Mouse (Mus musculus) neural tube, embryonic 13.5 days (tissue): ENCODE measurements at regions not wholly inside any gene's neighbourhood (a gene's known extent, or its start where the extent isn't known, plus 50 kb on each side); places are given as distances from the start of the nearest gene placed in this dataset.

ENCODE experiments used
- ATAC-seq: fragments of 200-750 bp; cut with Nextera tagmentation; 2 replicates; pipeline ENCODE4 v1.8.0; 2017; ENCODE audit warnings: low read depth, mild to moderate bottlenecking, moderate TSS enrichment, moderate library complexity
- H3K27ac ChIP-seq: fragments of 300-500 bp; sonication (generic); replicated peaks from 2 replicates; pipeline ENCODE4 v1.5.1; 2015; ENCODE audit warnings: moderate library complexity, mild to moderate bottlenecking, inconsistent platforms
- H3K27me3 ChIP-seq: fragments of 300-500 bp; sonication (generic); 2 replicates; pipeline ENCODE4 v1.6.1; 2015; ENCODE audit warnings: mild to moderate bottlenecking, inconsistent platforms
- H3K36me3 ChIP-seq: fragments of 300-500 bp; sonication (generic); 2 replicates; pipeline ENCODE4 v1.6.1; 2015; ENCODE audit warnings: mild to moderate bottlenecking, inconsistent platforms
- H3K4me1 ChIP-seq: fragments of 300-500 bp; sonication (generic); replicated peaks from 2 replicates; pipeline ENCODE4 v1.6.1; 2015; ENCODE audit warnings: inconsistent platforms
- H3K4me2 ChIP-seq: fragments of 300-500 bp; sonication (generic); 2 replicates; pipeline ENCODE4 v1.6.1; 2015; ENCODE audit warnings: inconsistent platforms, mild to moderate bottlenecking, moderate library complexity
- H3K4me3 ChIP-seq: fragments of 300-500 bp; sonication (generic); 2 replicates; pipeline ENCODE4 v1.5.1; 2015; ENCODE audit warnings: mild to moderate bottlenecking, inconsistent platforms
- H3K9ac ChIP-seq: fragments of 300-500 bp; sonication (generic); 2 replicates; pipeline ENCODE4 v1.6.1; 2015; ENCODE audit warnings: moderate library complexity, mild to moderate bottlenecking, inconsistent platforms
- H3K9me3 ChIP-seq: fragments of 300-500 bp; sonication (generic); 2 replicates; pipeline ENCODE4 v1.6.1; 2016; ENCODE audit warnings: inconsistent platforms
- WGBS: fragments of 180-500 bp; shearing (Covaris S2); methylation state at CpG from one replicate; pipeline ENCODE4 v1.1.7; 2015; 5-methylcytosine and 5-hydroxymethylcytosine counted together

DNA sequence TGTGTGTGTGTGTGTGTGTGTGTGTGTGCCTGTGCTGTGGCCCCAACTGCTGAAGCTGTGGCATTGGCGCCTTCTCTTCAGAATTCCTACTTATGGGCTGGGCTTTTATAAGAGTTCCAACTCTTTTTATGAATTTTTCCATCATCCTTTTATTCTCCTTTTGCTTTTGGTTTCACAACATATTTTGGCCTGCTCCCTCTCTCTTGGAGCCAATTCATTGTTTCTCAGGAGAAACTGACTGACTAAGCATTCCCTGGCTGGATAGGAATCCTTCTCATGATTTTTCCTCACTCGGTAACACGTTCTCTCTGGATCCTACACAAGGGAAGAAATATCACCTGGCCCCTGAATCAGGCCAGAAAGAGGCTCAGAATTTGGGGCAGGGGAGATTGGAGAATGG is 551.1 kb upstream of the Tnp1 start:
- no peak for ATAC-seq

GRCm38 (mm10) chr1:73560594-73560993 is 544.9 kb upstream of the Tnp1 start:
- 93% methylated on average over 1 of the region's 1 CpGs for WGBS
- no peaks in the 10 kb centered on the region for H3K36me3 ChIP-seq
- no peaks in the 10 kb centered on the region for H3K27me3 ChIP-seq
- H3K4me3 ChIP-seq, result no peak overlapping the region
- 0 out of 2 replicates have a peak, but pooled peaks cover 7% of the 10 kb centered on the region for H3K9me3 ChIP-seq
- no peak overlapping the region for H3K9ac ChIP-seq
- H3K27ac ChIP-seq, result no peak overlapping the region
- ATAC-seq, result no peak
- H3K4me1 ChIP-seq, result no peaks in the 10 kb centered on the region
- no peak overlapping the region for H3K4me2 ChIP-seq

More for the DNA sequence above, 551.1 kb upstream of the Tnp1 start:
- H3K9me3 ChIP-seq, result 0 out of 2 replicates have a peak, but pooled peaks cover 7% of the 10 kb centered on the region
- H3K9ac ChIP-seq, result no peak overlapping the region
- H3K36me3 ChIP-seq, result no peaks in the 10 kb centered on the region
- no peak overlapping the region for H3K4me2 ChIP-seq
- no peak overlapping the region for H3K27ac ChIP-seq
- 90% methylated on average over 3 of the region's 3 CpGs for WGBS
- H3K27me3 ChIP-seq, result no peaks in the 10 kb centered on the region
- no peaks in the 10 kb centered on the region for H3K4me1 ChIP-seq
- H3K4me3 ChIP-seq, result no peak overlapping the region

DNA sequence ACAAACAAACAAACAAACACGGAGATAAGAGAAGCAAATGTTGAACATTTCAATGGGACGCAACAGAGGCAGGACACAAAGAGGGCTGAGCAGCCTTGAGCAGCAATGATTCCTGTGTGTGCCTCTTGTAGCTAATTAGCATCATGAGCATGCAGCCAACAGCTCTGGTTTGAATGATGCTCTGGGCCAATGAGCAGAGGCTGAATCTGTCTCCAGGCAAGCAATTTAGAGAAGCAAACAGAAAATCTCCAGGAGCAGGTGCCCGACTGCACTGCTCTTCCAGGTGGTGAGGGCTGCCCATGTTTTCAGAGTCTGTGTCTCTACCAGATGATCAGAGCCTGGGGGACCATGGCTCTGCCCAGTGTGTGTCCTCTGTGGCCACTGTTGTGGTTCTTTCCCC is 532.2 kb upstream of the Tnp1 start:
- H3K27ac ChIP-seq, result peak overlapping the region; percentile 52; the same call in 1 of the 2 replicates
- ATAC-seq, result 0 out of 2 replicates have a peak, but pooled peaks have one; percentile 53

DNA sequence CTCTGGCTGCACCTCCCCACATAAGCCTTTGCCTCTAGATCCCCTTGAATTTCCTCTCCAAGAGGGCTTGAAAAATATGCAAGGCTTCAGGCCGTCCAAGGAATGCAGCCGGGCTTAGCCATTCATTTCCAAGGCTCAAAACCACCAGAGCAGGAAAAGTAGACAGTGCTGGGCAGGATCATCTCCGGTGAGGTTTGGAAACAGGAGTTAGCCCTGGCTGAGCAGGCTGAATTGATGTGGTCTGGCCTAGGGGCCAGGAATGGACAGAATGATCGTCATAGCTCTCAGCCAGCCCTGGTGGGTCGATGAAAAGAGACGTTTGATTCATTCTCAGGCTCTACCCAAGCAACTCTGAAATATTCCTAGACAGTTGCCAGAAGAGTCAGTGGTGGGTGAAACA is 529.7 kb upstream of the Tnp1 start:
- Histone ChIP-seq H3K36me3 (no peaks in the 10 kb centered on the region), H3K9me3 (no peaks in the 10 kb centered on the region), H3K9ac (no peak overlapping the region), H3K27me3 (no peaks in the 10 kb centered on the region), H3K4me3 (no peak overlapping the region), H3K4me2 (no peak overlapping the region), H3K4me1 (0 out of 2 replicates have a peak, but pooled peaks cover 8% of the 10 kb centered on the region), H3K27ac (no peak overlapping the region)
- 78% methylated on average over 6 of the region's 6 CpGs for WGBS
- ATAC-seq, result no peak

More for the DNA sequence above, 532.2 kb upstream of the Tnp1 start:
- WGBS, result 75% methylated on average over 3 of the region's 3 CpGs
- H3K4me1 ChIP-seq, result 0 out of 2 replicates have a peak, but pooled peaks cover 8% of the 10 kb centered on the region
- H3K4me2 ChIP-seq, result no peak overlapping the region
- no peaks in the 10 kb centered on the region for H3K36me3 ChIP-seq
- no peaks in the 10 kb centered on the region for H3K9me3 ChIP-seq
- H3K4me3 ChIP-seq, result no peak overlapping the region
- H3K9ac ChIP-seq, result no peak overlapping the region
- H3K27me3 ChIP-seq, result no peaks in the 10 kb centered on the region

GRCm38 (mm10) chr1:73541371-73541770 is 525.7 kb upstream of the Tnp1 start:
- no peak overlapping the region for H3K4me3 ChIP-seq
- WGBS, result 20% methylated on average over 5 of the region's 5 CpGs
- no peak overlapping the region for H3K27ac ChIP-seq
- H3K9me3 ChIP-seq, result no peaks in the 10 kb centered on the region
- H3K27me3 ChIP-seq, result no peaks in the 10 kb centered on the region
- ATAC-seq, result no peak
- peaks cover 10% of the 10 kb centered on the region for H3K4me1 ChIP-seq
- no peak overlapping the region for H3K4me2 ChIP-seq
- no peak overlapping the region for H3K9ac ChIP-seq
- H3K36me3 ChIP-seq, result no peaks in the 10 kb centered on the region

DNA sequence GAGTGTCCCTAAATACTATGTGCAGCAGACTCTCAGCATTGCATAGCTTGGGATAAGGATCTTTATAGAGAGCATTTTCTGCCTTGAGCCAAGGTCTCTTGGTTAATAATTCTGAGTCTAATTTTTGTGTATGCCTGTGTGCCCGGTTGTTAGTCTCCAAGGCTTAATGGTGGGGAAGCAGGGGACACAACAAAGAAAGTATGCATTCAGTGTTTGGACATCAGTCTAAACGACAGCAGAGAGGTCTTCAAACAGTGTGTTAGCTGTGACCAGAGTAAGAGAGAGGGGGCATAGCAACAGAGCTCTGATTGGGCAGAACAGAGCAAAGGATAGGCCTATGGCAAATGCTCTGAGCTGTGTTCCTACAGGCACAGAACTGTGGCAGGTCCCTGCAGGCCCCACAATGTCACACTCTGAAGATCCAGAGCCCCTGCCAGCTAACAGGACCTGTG is 522.7 kb upstream of the Tnp1 start:
- Histone ChIP-seq H3K36me3 (no peaks in the 10 kb centered on the region), H3K27ac (peak overlapping the region; percentile 65), H3K27me3 (no peaks in the 10 kb centered on the region), H3K9ac (no peak overlapping the region), H3K4me2 (no peak overlapping the region), H3K9me3 (no peaks in the 10 kb centered on the region), H3K4me1 (peaks cover 10% of the 10 kb centered on the region), H3K4me3 (no peak overlapping the region)
- WGBS, result 38% methylated on average over 2 of the region's 2 CpGs
- ATAC-seq, result peak; percentile 95

DNA sequence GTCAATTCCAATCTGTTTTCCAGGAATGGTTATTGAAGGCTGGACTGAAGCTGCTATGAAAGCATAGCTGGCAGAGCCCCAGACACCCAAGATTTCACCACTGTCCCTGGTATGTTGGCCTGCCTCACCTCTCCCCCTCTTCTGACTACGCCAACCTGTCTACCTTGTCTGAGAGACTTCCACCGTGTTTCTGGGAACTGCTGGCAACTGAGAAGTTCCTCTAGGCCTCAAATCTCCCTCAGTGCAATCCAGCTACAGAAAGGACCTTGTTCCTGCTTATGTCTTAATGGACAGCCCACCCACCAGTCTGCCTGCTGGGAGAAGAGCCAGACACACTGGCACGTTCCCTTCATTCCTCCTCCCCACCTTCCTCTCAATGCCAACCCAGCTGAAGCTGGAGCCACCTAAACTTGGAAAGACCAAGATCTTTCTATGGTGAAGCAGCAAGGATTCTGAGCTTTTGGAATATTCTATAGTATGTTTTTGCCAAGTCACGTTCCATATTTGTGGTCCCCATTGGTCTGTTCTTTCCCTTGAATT is 520.1 kb upstream of the Tnp1 start:
- Histone ChIP-seq H3K27me3 (no peaks in the 10 kb centered on the region), H3K9me3 (no peaks in the 10 kb centered on the region), H3K9ac (no peak overlapping the region), H3K4me2 (no peak overlapping the region), H3K4me3 (no peak overlapping the region), H3K36me3 (no peaks in the 10 kb centered on the region), H3K4me1 (peaks cover 12% of the 10 kb centered on the region), H3K27ac (no peak overlapping the region)
- no peak for ATAC-seq
- 87% methylated on average over 4 of the region's 4 CpGs for WGBS

GRCm38 (mm10) chr1:73533526-73533925 is 517.8 kb upstream of the Tnp1 start:
- Histone ChIP-seq H3K9me3 (no peaks in the 10 kb centered on the region), H3K4me3 (no peak overlapping the region), H3K27me3 (no peaks in the 10 kb centered on the region), H3K9ac (no peak overlapping the region), H3K27ac (no peak overlapping the region), H3K4me1 (peaks cover 12% of the 10 kb centered on the region), H3K36me3 (no peaks in the 10 kb centered on the region), H3K4me2 (no peak overlapping the region)
- WGBS, result 96% methylated on average over 3 of the region's 3 CpGs
- no peak for ATAC-seq

- H3K4me1 ChIP-seq, result peaks cover 9% of the 10 kb centered on the region
- no peak overlapping the region for H3K4me2 ChIP-seq
- no peaks in the 10 kb centered on the region for H3K9me3 ChIP-seq
- no peak overlapping the region for H3K9ac ChIP-seq
- no peaks in the 10 kb centered on the region for H3K27me3 ChIP-seq
- H3K36me3 ChIP-seq, result no peaks in the 10 kb centered on the region
- 91% methylated on average over 4 of the region's 4 CpGs for WGBS
- no peak for ATAC-seq
- H3K4me3 ChIP-seq, result no peak overlapping the region
- no peak overlapping the region for H3K27ac ChIP-seq
These were observed 516.6 kb upstream of the Tnp1 start for GRCm38 (mm10) chr1:73532316-73532715.

- ATAC-seq, result no peak
- H3K36me3 ChIP-seq, result no peaks in the 10 kb centered on the region
These were observed 516.1 kb upstream of the Tnp1 start for GRCm38 (mm10) chr1:73531831-73532230.

DNA sequence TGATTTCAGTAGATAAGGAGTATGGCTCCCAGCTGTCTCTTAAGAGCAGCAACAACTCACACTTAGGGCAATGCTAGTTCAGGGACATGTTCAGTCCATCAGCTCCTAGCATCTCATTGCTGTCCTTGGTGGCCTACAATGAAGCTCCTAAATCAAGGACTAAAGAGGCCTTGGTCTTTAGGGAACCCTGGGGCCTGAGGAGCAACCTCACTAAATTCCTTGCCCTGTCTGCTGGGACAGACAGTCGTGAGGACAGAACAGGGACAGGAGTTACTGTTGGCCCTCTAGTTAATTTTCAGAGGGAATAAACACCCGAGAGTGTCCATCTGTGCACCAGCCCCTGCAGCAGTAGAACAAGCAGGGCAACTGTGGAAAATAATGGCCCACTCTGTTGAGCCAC is 514.6 kb upstream of the Tnp1 start:
- H3K4me1 ChIP-seq, result peaks cover 9% of the 10 kb centered on the region
- H3K36me3 ChIP-seq, result no peaks in the 10 kb centered on the region
- ATAC-seq, result no peak
- H3K27me3 ChIP-seq, result no peaks in the 10 kb centered on the region
- no peak overlapping the region for H3K27ac ChIP-seq
- H3K9ac ChIP-seq, result no peak overlapping the region
- no peak overlapping the region for H3K4me3 ChIP-seq
- no peaks in the 10 kb centered on the region for H3K9me3 ChIP-seq
- H3K4me2 ChIP-seq, result no peak overlapping the region
- WGBS, result 17% methylated on average over 2 of the region's 2 CpGs

More at GRCm38 (mm10) chr1:73531831-73532230, 516.1 kb upstream of the Tnp1 start:
- Histone ChIP-seq H3K27me3 (no peaks in the 10 kb centered on the region), H3K4me3 (no peak overlapping the region), H3K9ac (no peak overlapping the region), H3K27ac (no peak overlapping the region), H3K4me2 (no peak overlapping the region), H3K4me1 (peaks cover 9% of the 10 kb centered on the region), H3K9me3 (no peaks in the 10 kb centered on the region)
- 88% methylated on average over 3 of the region's 3 CpGs for WGBS

DNA sequence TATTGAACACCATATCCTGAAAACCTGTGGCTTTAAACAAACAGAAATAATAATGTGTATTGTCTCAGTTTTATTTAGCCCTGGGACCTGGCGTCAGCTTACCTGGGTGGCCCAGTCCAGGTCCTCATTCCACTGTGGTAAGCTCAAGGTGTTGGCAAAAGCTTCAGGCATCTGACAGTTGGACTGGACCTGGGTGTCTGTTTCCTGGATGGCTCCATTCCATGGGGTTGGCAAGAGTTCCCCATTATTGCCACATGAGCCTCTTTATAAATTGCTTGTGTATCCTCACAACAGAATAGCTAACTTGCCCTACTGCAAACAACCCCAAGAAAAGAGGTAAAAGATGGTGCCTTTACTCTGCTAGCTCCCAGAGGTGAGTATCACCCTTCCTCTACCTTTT is 512.9 kb upstream of the Tnp1 start:
- Histone ChIP-seq H3K4me3 (no peak overlapping the region), H3K9me3 (no peaks in the 10 kb centered on the region), H3K4me2 (no peak overlapping the region), H3K27me3 (no peaks in the 10 kb centered on the region), H3K4me1 (peaks cover 9% of the 10 kb centered on the region), H3K9ac (no peak overlapping the region), H3K36me3 (no peaks in the 10 kb centered on the region), H3K27ac (no peak overlapping the region)
- 100% methylated on average over 1 of the region's 1 CpGs for WGBS
- no peak for ATAC-seq

DNA sequence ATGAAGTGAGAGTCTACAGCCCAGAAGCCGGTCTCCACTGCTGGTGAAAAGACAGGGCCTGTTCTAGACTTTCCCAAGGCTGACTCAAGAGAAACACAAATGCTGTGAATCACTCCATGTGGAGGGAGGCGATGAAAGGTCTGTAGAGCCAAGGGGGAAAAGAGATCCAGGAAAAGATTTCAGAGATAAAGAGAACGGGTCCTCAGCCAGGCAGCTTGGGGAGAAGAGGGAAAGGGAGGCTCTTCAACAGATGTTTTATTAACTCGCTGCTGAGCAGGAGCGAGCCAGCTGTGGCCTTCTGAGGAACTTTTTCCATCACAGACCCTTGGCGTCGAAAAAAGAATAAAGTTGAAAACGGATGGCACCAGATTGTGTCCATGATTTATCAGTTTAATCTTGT is 500.7 kb upstream of the Tnp1 start:
- H3K4me2 ChIP-seq, result no peak overlapping the region
- peaks cover 4% of the 10 kb centered on the region for H3K4me1 ChIP-seq
- no peaks in the 10 kb centered on the region for H3K27me3 ChIP-seq
- no peak overlapping the region for H3K9ac ChIP-seq
- H3K9me3 ChIP-seq, result no peaks in the 10 kb centered on the region
- no peak for ATAC-seq
- H3K36me3 ChIP-seq, result no peaks in the 10 kb centered on the region
- no peak overlapping the region for H3K27ac ChIP-seq
- WGBS, result 85% methylated on average over 8 of the region's 8 CpGs
- no peak overlapping the region for H3K4me3 ChIP-seq
